Mouse (Mus musculus) cerebellum, postnatal 4 days (tissue): ENCODE results near the gene Rpp25l.
A peak's percentile ranks its signal among the peaks of the same experiment; 100 is the strongest.

Source experiments
- DNase-seq, 2 experiments: peaks; one replicate each; pipeline ENCODE4 v3.0.0; 2022; ENCODE audit warnings: low spot score in 2 of 2, mixed read lengths in 1 of 2

Gene Rpp25l

GRCm38 (mm10) chr4:41713197-41714067 lies at the start of gene Rpp25l:
Gene Rpp25l, minus strand, starts transcription at chr4:41713534.
- DNase-seq, result peak; percentile 65 to 92

GRCm38 (mm10) chr4:41762688-41763114 lies 49.4 kb upstream of the Rpp25l start:
- peak in 1 of 2 experiments; percentile 68 for DNase-seq

GRCm38 (mm10) chr4:41762099-41762687 lies 48.9 kb upstream of the Rpp25l start:
- no peak for DNase-seq

GRCm38 (mm10) chr4:41761680-41762079 lies 48.3 kb upstream of the Rpp25l start:
- no peak for DNase-seq

GRCm38 (mm10) chr4:41760911-41761310 lies 47.6 kb upstream of the Rpp25l start:
- DNase-seq, result no peak

- DNase-seq, result peak; percentile 60 to 85
These were observed 47.0 kb upstream of the Rpp25l start for GRCm38 (mm10) chr4:41760288-41760721.

- no peak for DNase-seq
These were observed 46.4 kb upstream of the Rpp25l start for GRCm38 (mm10) chr4:41759656-41760287.

GRCm38 (mm10) chr4:41759206-41759605 lies 45.9 kb upstream of the Rpp25l start:
- DNase-seq, result no peak

- DNase-seq, result no peak
These were observed 45.4 kb upstream of the Rpp25l start for GRCm38 (mm10) chr4:41758701-41759100.

- DNase-seq, result no peak
These were observed 44.7 kb upstream of the Rpp25l start for GRCm38 (mm10) chr4:41758021-41758420.

GRCm38 (mm10) chr4:41757321-41757720 lies 44.0 kb upstream of the Rpp25l start:
- DNase-seq, result no peak

GRCm38 (mm10) chr4:41756440-41756839 lies 43.1 kb upstream of the Rpp25l start:
- DNase-seq, result no peak

- peak; percentile 59 to 80 for DNase-seq
These were observed 42.3 kb upstream of the Rpp25l start, which contains the start of gene Sigmar1 for GRCm38 (mm10) chr4:41755338-41756305. Gene Sigmar1, minus strand, starts transcription at chr4:41756157.

GRCm38 (mm10) chr4:41754797-41755337 lies 41.5 kb upstream of the Rpp25l start, which contains the start of gene Galt:
Gene Galt, plus strand, starts transcription at chr4:41755228.
- DNase-seq, result no peak

- DNase-seq, result no peak
These were observed 31.7 kb upstream of the Rpp25l start for GRCm38 (mm10) chr4:41745021-41745420.

GRCm38 (mm10) chr4:41744131-41744530 lies 30.8 kb upstream of the Rpp25l start:
- DNase-seq, result no peak

GRCm38 (mm10) chr4:41741158-41741560 lies 27.8 kb upstream of the Rpp25l start:
- DNase-seq, result peak; percentile 77 to 89

GRCm38 (mm10) chr4:41740380-41741157 lies 27.2 kb upstream of the Rpp25l start:
- DNase-seq, result peak; percentile 48 to 59

- DNase-seq, result no peak
These were observed 25.9 kb upstream of the Rpp25l start for GRCm38 (mm10) chr4:41739260-41739659.

GRCm38 (mm10) chr4:41738256-41738603 lies 24.9 kb upstream of the Rpp25l start:
- DNase-seq, result no peak
